Mouse (Mus musculus): ENCODE results near the gene Gm11168.
"Not testable (repeated sequence)": the region's sequence is repeated elsewhere in the genome, so short reads cannot be mapped to it uniquely, and the experiment has no call there.

The Gm11168 gene

DNA sequence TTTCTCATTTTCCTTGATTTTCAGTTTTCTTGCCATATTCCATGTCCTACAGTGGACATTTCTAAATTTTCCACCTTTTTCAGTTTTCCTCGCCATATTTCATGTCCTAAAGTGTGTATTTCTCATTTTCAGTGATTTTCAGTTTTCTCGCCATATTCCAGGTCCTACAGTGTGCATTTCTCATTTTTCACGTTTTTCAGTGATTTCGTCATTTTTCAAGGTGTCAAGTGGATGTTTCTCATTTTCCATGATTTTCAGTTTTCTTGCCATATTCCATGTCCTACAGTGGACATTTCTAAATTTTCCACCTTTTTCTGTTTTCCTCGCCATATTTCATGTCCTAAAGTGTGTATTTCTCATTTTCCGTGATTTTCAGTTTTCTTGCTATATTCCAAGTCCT is 22.5 kb downstream of the Gm11168 start:
- DNase-seq, result peak; percentile 36 to 69

DNA sequence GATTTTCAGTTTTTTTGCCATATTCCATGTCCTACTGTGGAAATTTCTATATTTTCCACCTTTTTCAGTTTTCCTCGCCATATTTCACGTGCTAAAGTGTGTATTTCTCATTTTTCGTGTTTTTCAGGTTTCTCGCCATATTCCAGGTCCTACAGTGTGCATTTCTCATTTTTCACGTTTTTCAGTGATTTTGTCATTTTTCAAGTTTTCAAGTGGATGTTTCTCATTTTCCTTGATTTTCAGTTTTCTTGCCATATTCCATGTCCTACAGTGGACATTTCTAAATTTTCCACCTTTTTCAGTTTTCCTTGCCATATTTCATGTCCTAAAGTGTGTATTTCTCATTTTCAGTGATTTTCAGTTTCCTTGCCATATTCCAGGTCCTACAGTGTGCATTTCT is 23.0 kb downstream of the Gm11168 start:
- DNase-seq, result not testable (repeated sequence)

DNA sequence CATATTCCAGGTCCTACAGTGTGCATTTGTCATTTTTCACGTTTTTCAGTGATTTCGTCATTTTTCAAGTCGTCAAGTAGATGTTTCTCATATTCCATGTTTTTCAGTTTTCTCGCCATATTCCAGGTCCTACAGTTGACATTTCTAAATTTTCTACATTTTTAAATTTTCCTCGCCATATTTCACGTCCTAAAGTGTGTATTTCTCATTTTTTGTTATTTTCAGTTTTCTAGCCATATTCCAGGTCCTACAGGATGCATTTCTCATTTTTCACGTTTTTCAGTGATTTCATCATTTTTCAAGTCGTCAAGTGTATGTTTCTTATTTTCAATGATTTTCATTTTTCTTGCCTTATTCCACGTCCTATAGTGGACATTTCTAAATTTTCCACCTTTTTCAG is 23.6 kb downstream of the Gm11168 start:
- peak in 1 of 2 experiments; percentile 25 for DNase-seq

DNA sequence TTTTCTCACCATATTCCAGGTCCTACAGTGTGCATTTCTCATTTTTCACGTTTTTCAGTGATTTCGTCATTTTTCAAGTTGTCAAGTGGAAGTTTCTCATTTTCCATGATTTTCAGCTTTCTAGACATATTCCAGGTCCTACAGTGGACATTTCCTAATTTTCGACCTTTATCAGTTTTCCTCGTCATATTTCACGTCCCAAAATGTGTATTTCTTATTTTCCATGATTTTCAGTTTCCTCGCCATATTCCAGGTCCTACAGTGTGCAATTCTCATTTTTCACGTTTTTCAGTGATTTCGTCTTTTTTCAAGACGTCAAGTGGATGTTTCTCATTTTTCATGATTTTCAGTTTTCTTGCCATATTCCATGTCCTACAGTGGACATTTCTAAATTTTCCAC is 24.1 kb downstream of the Gm11168 start:
- DNase-seq, result not testable (repeated sequence)

DNA sequence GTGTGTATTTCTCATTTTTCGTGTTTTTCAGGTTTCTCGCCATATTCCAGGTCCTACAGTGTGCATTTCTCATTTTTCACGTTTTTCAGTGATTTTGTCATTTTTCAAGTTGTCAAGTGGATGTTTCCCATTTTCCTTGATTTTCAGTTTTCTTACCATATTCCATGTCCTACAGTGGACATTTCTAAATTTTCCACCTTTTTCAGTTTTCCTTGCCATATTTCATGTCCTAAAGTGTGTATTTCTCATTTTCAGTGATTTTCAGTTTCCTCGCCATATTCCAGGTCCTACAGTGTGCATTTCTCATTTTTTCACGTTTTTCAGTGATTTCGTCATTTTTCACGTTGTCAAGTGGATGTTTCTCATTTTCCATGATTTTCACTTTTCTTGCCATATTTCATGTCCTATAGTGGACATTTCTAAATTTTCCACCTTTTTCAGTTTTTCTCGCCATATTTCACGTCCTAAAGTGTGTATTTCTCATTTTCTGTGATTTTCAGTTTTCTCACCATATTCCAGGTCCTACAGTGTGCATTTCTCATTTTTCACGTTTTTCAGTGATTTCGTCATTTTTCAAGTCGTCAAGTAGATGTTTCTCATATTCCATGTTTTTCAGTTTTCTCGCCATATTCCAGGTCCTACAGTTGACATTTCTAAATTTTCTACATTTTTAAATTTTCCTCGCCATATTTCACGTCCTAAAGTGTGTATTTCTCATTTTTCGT is 26.3 kb downstream of the Gm11168 start:
- DNase-seq, result peak; percentile 5 to 47

DNA sequence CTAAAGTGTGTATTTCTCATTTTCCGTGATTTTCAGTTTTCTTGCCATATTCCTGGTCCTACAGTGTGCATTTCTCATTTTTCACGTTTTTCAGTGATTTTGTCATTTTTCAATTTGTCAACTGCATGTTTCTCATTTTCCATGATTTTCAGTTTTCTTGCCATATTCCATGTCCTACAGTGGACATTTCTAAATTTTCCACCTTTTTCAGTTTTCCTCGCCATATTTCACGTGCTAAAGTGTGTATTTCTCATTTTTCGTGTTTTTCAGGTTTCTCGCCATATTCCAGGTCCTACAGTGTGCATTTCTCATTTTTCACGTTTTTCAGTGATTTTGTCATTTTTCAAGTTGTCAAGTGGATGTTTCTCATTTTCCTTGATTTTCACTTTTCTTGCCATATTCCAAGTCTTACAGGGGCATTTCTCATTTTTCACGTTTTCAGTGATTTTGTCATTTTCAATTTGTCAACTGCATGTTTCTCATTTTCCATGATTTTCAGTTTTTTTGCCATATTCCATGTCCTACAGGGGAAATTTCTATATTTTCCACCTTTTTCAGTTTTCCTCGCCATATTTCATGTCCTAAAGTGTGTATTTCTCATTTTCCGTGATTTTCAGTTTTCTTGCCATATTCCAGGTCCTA is 27.7 kb downstream of the Gm11168 start:
- DNase-seq, result not testable (repeated sequence)

DNA sequence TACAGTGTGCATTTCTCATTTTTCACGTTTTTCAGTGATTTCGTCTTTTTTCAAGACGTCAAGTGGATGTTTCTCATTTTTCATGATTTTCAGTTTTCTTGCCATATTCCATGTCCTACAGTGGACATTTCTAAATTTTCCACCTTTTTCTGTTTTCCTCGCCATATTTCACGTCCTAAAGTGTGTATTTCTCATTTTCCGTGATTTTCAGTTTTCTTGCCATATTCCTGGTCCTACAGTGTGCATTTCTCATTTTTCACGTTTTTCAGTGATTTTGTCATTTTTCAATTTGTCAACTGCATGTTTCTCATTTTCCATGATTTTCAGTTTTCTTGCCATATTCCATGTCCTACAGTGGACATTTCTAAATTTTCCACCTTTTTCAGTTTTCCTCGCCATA is 31.2 kb downstream of the Gm11168 start, which contains the start of gene Gm17535:
TSS of gene Gm17535 (plus strand) at position 301 of the 400 bp plus-strand sequence.
- not testable (repeated sequence) for DNase-seq

DNA sequence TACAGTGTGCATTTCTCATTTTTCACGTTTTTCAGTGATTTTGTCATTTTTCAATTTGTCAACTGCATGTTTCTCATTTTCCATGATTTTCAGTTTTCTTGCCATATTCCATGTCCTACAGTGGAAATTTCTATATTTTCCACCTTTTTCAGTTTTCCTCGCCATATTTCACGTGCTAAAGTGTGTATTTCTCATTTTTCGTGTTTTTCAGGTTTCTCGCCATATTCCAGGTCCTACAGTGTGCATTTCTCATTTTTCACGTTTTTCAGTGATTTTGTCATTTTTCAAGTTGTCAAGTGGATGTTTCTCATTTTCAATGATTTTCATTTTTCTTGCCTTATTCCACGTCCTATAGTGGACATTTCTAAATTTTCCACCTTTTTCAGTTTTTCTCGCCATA is 33.4 kb downstream of the Gm11168 start, which contains the start of gene Gm10715:
TSS of gene Gm10715 (plus strand) at position 301 of the 400 bp plus-strand sequence.
- DNase-seq, result not testable (repeated sequence)

DNA sequence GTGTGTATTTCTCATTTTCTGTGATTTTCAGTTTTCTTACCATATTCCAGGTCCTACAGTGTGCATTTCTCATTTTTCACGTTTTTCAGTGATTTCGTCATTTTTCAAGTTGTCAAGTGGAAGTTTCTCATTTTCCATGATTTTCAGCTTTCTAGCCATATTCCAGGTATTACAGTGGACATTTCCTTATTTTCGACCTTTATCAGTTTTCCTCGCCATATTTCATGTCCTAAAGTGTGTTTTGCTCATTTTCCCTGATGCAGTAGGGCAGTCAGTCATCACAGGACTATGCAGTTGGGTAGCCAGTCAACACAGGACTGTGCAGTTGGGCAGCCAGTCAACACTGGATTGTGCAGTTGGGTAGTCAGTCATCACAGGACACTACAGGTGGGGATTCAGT is 35.0 kb downstream of the Gm11168 start:
- not testable (repeated sequence) for DNase-seq
